Mouse (Mus musculus) lung, postnatal 0 days (tissue): ENCODE results near the gene Gpr62.

Source experiments
- CTCF ChIP-seq: IDR thresholded peaks from 2 replicates; pipeline ENCODE4 v1.5.1; 2016; ENCODE audit warnings: antibody characterized with exemption, mild to moderate bottlenecking
- EP300 ChIP-seq: IDR thresholded peaks from 2 replicates; pipeline ENCODE4 v1.6.1; 2016; ENCODE audit warnings: antibody characterized with exemption, mild to moderate bottlenecking, control low read depth

DNA sequence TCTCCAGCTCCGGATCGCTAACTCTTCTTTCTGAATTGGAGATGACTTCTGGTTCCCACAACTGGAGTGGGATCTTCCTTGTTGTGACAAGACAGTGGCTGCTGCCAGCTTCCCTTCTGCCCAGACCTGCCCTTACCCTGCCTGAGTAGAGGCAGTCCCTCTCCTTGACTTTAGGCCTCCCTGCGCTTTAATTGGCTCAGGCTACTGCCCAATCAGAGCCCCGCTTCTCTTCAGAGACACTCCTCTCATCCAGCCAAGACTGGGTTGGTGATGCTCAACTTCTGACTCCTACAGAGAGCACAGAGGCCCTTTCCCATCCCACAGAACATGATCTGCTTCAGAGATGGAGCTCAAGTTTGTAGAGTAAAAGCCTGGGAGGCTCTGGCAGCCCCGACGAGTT lies 38.5 kb upstream of the Gpr62 start:
- TF ChIP-seq CTCF (no peak), EP300 (no peak)
